Mouse (Mus musculus): ENCODE results near the gene Slc24a5.
"Not testable (repeated sequence)": the region's sequence is repeated elsewhere in the genome, so short reads cannot be mapped to it uniquely, and the experiment has no call there.

Gene Slc24a5

GRCm38 (mm10) chr2:125067894-125068293 lies at the start of gene Slc24a5:
TSS of gene Slc24a5 (plus strand) at chr2:125068124.
- no peak for DNase-seq

- no peak for DNase-seq
Measured at GRCm38 (mm10) chr2:125024386-125024785, 43.5 kb upstream of the Slc24a5 start.

- DNase-seq: no peak
Measured at GRCm38 (mm10) chr2:125026358-125027000, 41.4 kb upstream of the Slc24a5 start.

- no peak for DNase-seq
Measured at GRCm38 (mm10) chr2:125030591-125030990, 37.3 kb upstream of the Slc24a5 start.

GRCm38 (mm10) chr2:125031111-125031510 lies 36.8 kb upstream of the Slc24a5 start:
- DNase-seq: no peak

- peak; percentile 18 for DNase-seq
Measured at GRCm38 (mm10) chr2:125031562-125032257, 36.2 kb upstream of the Slc24a5 start.

GRCm38 (mm10) chr2:125032258-125032973 lies 35.5 kb upstream of the Slc24a5 start:
- DNase-seq: peak; percentile 23

GRCm38 (mm10) chr2:125033042-125033743 lies 34.7 kb upstream of the Slc24a5 start:
- DNase-seq: no peak

- DNase-seq: no peak
Measured at GRCm38 (mm10) chr2:125055316-125055903, 12.5 kb upstream of the Slc24a5 start.

GRCm38 (mm10) chr2:125057250-125057815 lies 10.6 kb upstream of the Slc24a5 start:
- peak; percentile 31 for DNase-seq

- no peak for DNase-seq
Measured at GRCm38 (mm10) chr2:125061451-125061850, 6.5 kb upstream of the Slc24a5 start.

- DNase-seq: no peak
Measured at GRCm38 (mm10) chr2:125062944-125063343, 5.0 kb upstream of the Slc24a5 start.

GRCm38 (mm10) chr2:125067373-125067772 lies 551 bp upstream of the Slc24a5 start:
- no peak for DNase-seq

GRCm38 (mm10) chr2:125068696-125069095 lies 772 bp downstream of the Slc24a5 start:
- DNase-seq: no peak

GRCm38 (mm10) chr2:125073056-125073780 lies 5.3 kb downstream of the Slc24a5 start:
- DNase-seq: no peak

- DNase-seq: no peak
Measured at GRCm38 (mm10) chr2:125083879-125084278, 16.0 kb downstream of the Slc24a5 start.

- no peak for DNase-seq
Measured at GRCm38 (mm10) chr2:125088757-125089156, 20.8 kb downstream of the Slc24a5 start.

GRCm38 (mm10) chr2:125092123-125092522 lies 24.2 kb downstream of the Slc24a5 start:
- not testable (repeated sequence) for DNase-seq

GRCm38 (mm10) chr2:125104491-125104890 lies 36.6 kb downstream of the Slc24a5 start:
- DNase-seq: not testable (repeated sequence)

- DNase-seq: not testable (repeated sequence)
Measured at GRCm38 (mm10) chr2:125106536-125106935, 38.6 kb downstream of the Slc24a5 start.

- DNase-seq: peak; percentile 17
Measured at GRCm38 (mm10) chr2:125119381-125120110, 51.6 kb downstream of the Slc24a5 start.

All from right cerebral cortex, postnatal 25 days (tissue).